Mouse (Mus musculus) ES-Bruce4 (cell line): ENCODE results near the gene Akr1d1.

ENCODE experiments used
- CTCF ChIP-seq: IDR thresholded peaks from one replicate; pipeline ENCODE4 v1.8.1; 2011; ENCODE audit warnings: low read depth, low read length
- POLR2A ChIP-seq: IDR thresholded peaks from one replicate; pipeline ENCODE4 v1.8.1; 2011; ENCODE audit warnings: low read length; ENCODE audit not compliant: insufficient read depth

DNA sequence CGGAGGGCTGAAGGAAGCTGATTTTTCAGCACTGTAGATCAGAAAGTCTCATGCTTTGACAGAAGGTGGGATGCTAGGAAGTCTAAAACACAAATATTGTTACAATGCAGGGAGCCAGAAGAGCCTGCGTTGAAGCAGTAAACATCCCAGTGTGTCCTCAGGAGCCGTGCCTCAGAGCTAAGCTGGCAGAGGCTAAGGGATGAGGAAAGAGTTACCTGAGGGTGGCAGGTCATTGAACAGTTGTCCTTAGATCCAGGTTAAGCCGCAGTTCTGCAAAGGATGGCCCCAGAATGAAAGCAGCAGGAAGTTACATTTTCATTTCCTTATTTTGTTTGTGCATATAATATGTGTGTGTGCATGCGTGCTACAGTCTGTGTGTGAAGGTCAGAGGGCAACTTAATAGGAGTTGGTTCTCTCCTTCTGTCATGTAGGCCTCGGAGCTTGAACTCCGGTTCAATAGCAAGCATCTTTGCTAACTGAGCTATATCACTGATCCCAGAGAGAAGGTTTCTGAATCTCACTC lies 71.1 kb downstream of the Akr1d1 start:
- TF ChIP-seq CTCF = no peak
- TF ChIP-seq POLR2A = no peak
